Mouse (Mus musculus): Measurements from ENCODE around the gene Strada.
"Not testable (repeated sequence)": the region's sequence is repeated elsewhere in the genome, so short reads cannot be mapped to it uniquely, and the experiment has no call there.

Strada gene

DNA sequence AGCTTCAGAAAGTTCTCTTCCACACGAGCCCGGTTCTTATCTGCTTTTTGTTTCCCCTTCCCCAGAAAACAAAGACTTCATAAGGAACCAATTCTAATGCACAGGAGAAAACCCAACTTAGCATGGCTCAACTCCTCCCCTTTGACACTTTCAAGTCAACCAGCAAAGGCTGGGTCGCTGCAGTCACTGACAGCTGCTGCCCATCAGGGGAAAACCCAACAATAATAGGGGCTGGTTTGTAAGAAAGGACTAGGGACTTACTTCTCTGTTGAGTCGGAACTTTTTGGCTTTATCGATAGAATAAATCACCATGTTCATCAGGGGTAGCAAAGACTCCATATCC, at the start of gene Strada:
Gene Strada, minus strand, starts transcription at position 46 of the 343 bp plus-strand sequence.
- DNase-seq (ENCODE audit: low spot score in 2 of 2), result no peak

GRCm38 (mm10) chr11:106249326-106249725, 47.4 kb upstream of the Strada start:
- DNase-seq (ENCODE audit: low spot score in 2 of 2), result no peak

DNA sequence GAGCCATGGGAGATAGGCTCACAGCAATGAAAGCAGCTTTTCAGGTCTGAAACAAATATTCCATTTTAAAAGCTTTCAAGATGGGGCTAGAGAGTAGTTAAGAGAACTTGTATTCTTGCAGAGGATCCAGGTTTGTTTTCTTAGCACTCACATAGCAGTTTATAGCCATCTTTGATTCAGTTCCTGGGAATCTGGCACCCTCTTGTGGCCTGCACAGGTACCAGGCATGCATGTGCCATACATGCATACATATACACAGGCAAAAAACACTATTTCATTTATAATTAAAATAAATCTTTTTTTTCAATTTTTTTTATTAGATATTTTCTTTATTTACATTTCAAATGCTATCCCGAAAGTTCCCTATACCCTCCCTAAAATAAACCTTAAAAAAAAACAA, 44.9 kb upstream of the Strada start:
- DNase-seq (ENCODE audit: low spot score in 2 of 2), result no peak

DNA sequence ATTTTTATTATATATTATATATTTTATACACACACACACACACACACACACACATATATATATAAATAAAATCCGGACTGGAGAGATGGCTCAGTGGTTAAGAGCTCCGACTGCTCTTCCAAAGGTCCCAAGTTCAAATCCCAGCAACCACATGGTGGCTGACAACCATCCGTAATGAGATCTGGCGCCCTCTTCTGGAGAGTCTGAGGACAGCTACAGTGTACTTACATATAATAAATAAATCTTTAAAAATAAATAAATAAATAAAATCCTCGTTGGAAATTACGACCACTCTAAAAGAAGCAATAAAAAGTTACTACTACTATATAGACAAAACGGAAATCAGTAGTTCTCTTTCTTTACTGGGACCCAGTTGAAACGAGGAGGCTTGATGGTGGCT, 32.0 kb upstream of the Strada start:
- not testable (repeated sequence) for DNase-seq (ENCODE audit: low spot score in 2 of 2)

DNA sequence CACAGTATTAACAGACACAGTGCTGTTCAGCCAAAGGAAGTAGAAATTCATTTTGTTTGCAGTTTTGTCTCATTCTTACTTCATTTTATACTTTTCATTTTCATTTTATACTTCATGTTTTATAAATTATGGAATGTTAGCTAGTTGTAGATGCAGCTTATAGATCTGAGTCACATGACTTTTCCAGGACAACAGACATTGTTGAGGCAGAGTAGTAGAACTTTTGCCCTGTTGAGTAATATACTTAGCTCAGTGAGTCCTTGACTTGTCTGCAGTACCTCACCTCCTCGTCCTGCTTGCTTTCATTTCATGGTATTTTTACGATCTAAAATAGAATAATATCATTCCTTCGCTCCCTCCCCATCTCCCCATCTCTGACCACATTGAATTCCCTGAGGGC, 18.6 kb upstream of the Strada start:
- DNase-seq (ENCODE audit: low spot score in 2 of 2), result no peak

DNA sequence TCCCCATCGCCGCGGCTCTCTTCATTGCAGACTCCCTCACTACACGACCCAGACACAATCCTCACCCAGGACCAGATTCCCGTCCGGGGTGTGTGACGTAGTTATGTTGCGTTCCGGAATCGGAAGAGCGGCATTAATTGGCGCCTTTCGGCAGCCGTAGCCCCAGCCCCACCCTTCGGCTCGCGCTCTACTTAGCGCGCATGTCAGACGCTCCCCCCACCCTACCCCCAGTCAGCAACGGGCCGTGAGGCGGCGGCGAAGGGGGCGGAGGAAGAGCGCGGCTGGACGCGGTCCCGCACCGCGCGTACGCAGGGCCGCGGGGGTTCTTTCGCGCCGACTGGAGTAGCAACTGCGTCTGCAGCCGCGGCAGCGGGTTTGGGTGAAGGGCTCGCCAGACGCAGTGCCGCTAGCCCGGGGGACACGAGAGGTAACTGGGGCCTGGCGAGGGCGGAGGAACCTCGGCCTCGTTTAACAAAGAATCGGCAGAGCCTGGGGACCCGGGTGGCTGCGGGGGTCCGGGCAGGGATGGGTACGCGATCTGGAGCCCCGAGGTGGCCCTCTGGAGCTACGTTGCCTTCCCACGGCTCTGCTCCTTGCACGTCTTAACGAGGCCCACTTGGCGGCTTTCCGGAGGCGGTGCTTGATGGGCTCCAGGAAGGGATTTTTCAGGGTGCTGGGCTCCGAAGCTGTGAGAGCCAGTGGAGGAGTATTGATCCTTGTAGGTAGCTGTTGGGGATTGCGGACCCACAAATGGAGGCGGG, 14.9 kb upstream of the Strada start, which contains the start of gene Ddx42:
Gene Ddx42, plus strand, starts transcription at position 197 of the 761 bp plus-strand sequence.
- DNase-seq (ENCODE audit: low spot score in 2 of 2), result peak; percentile 87 to 90

DNA sequence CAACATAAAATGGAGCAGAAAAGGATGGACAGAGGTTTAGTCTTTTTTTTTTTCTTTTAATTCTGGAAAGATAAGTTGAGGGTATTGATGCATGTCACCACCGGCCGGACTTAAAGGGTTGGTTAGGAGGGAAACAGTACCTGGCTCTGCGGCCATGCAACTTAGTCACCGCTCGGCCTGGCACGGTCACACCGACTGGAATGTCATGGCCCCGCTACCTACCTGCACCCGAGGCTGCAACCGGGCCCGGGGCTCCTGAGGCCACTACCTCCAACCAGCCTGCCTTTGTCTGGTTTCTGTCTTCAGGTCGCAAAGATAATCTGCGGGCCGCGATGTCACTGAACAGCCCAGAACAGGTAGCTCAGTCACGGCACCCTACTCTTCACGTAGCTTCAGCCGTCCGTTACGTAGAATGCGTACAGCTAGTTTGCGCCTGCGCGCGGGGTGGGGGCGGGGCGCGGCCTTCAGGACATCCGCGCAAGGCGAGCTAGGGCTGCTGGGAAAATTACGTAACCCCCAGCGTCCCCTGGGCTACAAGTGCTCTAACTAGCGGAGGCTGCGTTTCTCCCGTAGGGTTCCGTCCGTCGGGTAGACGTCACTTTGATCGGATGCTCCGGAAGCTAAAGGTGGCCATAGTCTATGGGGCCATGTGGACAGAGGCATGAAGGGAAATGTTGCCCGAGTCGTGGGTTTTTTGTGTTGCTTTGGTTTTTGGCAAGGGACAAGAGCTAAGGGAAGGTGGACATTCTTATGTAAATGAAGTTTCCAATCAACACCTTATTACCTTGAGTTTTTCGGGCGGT, 14.2 kb upstream of the Strada start, which contains the start of gene Ccdc47:
Gene Ccdc47, minus strand, starts transcription at position 418 of the 803 bp plus-strand sequence.
- DNase-seq (ENCODE audit: low spot score in 2 of 2), result peak; percentile 97 to 98

DNA sequence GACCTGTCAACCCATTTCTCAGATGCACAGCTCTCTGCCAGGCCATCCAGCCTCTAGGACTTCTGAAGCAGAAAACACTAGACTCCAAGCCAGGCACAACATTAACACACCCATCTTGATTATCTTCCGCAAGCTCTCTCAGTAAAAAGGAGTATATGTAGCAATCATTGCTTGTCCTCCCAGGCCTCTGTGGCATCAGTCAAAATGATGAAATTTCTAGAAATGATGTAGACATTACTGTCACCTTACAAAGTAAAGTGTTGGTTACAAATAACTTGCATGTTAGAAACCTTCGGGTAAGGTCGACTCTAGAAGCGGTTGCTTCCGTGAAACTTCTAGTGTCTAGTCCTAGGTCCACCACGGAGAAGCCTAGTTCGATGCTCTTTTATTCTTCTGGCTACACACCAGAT, 13.5 kb upstream of the Strada start:
- no peak for DNase-seq (ENCODE audit: low spot score in 2 of 2)

DNA sequence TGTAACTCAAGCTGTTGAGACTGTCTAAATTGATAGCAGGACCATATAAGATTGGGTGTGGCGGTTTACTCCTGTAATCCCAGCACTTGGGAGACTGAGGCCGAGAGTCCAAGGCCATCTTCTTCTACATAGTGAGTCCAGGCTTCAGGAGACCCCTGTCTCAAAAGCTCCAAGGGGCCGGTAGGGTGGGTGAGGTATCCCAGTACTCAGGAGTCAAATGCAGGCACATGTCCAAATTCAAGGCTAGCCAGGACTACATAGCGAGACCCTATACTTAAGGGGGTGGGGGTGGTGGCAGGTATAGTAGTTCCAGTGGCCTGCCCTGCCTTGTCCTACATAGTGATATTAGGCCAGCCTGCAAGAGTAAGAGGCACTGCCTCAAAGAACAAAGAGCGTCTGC, 12.9 kb upstream of the Strada start:
- DNase-seq (ENCODE audit: low spot score in 2 of 2), result no peak

GRCm38 (mm10) chr11:106212771-106213170, 10.8 kb upstream of the Strada start:
- no peak for DNase-seq (ENCODE audit: low spot score in 2 of 2)

- no peak for DNase-seq (ENCODE audit: low spot score in 2 of 2)
These were observed 438 bp downstream of the Strada start for GRCm38 (mm10) chr11:106201337-106202122.

GRCm38 (mm10) chr11:106200756-106201155, 1.2 kb downstream of the Strada start:
- DNase-seq (ENCODE audit: low spot score in 2 of 2), result no peak

- DNase-seq (ENCODE audit: low spot score in 2 of 2), result not testable (repeated sequence)
These were observed 2.0 kb downstream of the Strada start for GRCm38 (mm10) chr11:106199997-106200396.

- DNase-seq (ENCODE audit: low spot score in 2 of 2), result no peak
These were observed 3.7 kb downstream of the Strada start for GRCm38 (mm10) chr11:106198277-106198676.

- no peak for DNase-seq (ENCODE audit: low spot score in 2 of 2)
These were observed 6.6 kb downstream of the Strada start for GRCm38 (mm10) chr11:106195341-106195740.

- no peak for DNase-seq (ENCODE audit: low spot score in 2 of 2)
These were observed 7.1 kb downstream of the Strada start for GRCm38 (mm10) chr11:106194891-106195290.

- DNase-seq (ENCODE audit: low spot score in 2 of 2), result no peak
These were observed 7.8 kb downstream of the Strada start for GRCm38 (mm10) chr11:106194155-106194541.

DNA sequence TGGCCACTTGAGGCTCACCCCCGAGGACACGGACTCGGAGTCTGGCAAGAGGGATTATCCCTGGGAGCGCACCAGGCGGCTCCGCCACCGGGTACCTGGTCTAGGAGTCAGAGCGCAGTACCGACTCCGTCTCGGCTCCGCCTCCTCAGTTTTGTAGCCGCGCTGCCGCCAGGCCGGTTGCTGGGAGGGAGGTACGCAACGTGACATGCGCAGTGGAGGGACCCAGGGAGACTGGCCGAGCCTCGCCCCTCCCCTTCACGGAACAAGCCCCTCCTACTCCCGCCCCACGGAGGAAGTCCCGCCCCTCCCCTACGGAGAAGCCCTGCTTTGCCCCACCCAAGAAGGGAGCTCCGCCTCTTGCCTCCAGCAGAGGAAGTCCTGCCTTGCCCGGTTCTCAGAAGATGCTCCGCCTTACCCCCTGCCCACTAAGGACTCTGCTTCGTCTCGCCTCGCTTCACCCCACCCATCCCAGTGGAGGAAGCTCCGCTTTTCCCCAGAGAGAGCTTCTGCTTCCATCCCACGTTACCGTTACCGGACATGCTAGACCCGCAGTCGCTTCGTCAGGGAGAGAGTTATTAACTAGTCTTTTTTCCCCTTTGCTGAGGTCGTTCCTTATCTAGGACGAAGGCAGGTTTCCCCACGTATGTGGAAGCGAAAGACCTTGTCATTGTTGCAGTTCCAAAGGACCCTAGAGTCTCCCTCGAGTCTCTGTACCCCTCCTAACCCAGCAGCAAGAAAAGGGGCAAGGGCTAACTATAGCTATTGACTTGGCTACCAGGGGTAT, 8.4 kb downstream of the Strada start:
- DNase-seq (ENCODE audit: low spot score in 2 of 2), result peak; percentile 88 to 95

GRCm38 (mm10) chr11:106192657-106193370, 9.2 kb downstream of the Strada start:
- DNase-seq (ENCODE audit: low spot score in 2 of 2), result no peak

DNA sequence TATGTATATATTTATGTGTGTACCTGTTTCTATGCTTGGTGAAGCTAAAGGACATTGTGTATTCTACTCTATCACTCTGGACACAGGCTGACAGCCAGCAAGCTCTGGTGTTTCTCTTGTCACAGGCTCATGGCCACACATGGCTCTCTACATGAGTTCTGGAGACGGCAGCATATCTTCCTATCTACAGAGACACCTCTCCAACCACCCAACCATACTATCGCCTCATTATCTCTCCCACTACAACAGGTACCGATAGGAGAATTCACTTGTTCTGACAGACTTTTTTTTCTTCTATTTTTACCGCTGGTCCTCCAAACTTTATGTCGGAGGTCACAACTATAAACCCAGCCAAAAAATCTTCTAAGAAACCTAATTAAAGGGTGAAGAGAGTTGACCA, 9.7 kb downstream of the Strada start:
- no peak for DNase-seq (ENCODE audit: low spot score in 2 of 2)

- no peak for DNase-seq (ENCODE audit: low spot score in 2 of 2)
These were observed 10.3 kb downstream of the Strada start for GRCm38 (mm10) chr11:106191716-106192115.

All from left cerebral cortex, adult 9 months (tissue).